Mouse (Mus musculus): ENCODE results near the gene C130050O18Rik.

- no peak for TF ChIP-seq CTCF (IDR thresholded peaks at IDR 0.05; ENCODE audit: low read depth)
- TF ChIP-seq EP300 (IDR thresholded peaks at IDR 0.05; ENCODE audit: low read depth): no peak
These were observed 41.2 kb upstream of the C130050O18Rik start for GRCm38 (mm10) chr5:139363858-139364257.

Data from liver, postnatal 0 days (tissue).